Mouse (Mus musculus): ENCODE results near the gene 3110082I17Rik.

DNA sequence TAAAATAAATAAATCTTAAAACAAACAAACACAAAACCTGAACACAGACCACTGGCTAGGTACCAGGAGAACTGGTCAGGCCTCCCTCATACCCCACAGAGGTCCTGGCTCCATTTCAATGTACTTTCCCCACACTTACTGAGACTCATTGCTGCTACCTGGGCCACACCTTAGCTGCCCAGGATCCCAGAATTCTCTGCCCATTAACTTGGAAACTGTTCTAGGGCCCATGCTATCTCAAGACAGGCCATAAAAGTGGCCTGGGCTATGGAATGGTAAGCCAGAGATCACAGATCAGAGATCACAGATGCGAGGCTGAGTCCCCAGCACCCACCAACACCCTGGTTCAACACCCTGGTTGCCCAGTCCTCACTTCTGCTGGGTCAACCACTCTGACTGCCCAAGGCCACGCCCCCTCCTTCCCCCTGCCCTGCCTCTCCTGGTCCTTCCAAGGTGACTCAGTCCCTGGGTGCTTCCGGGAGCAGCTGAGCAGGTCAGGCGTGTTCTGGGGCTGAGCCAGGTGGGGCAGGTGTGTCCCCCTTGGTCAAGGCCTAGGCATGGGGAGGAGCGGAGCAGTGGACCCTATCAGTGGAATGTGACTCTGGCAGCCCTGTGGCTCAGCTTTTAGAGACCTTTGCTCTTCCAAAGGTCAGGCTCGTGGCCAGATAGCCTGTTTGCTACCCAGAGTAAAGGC is 143.2 kb downstream of the 3110082I17Rik start:
- TF ChIP-seq CTCF (IDR thresholded peaks at IDR 0.05; ENCODE audit: low read depth, low read length) (no peak), POLR2A (IDR thresholded peaks at IDR 0.05; ENCODE audit: borderline replicate concordance, low read depth, low read length) (no peak)
